Mouse (Mus musculus) cerebellum, adult 2 months (tissue): ENCODE measurements around the gene Btbd10.

ENCODE experiments used
- CTCF ChIP-seq: fragments of 200-500 bp; IDR thresholded peaks from 2 replicates; pipeline ENCODE4 v1.5.1; 2011; ENCODE audit warnings: low read depth, mild to moderate bottlenecking, control low read depth, low read length, moderate library complexity, borderline replicate concordance; ENCODE audit not compliant: insufficient read depth
- POLR2A ChIP-seq: fragments of 200-500 bp; IDR thresholded peaks from 2 replicates; pipeline ENCODE4 v1.6.1; 2011; ENCODE audit warnings: low read length, control low read depth, borderline replicate concordance; ENCODE audit not compliant: insufficient read depth

- TF ChIP-seq POLR2A, result no peak
- no peak for TF ChIP-seq CTCF
Measured at GRCm38 (mm10) chr7:113270991-113271390, 98.2 kb downstream of the Btbd10 start.
